Mouse (Mus musculus): Measurements from ENCODE around the gene Zc3h7b.

GRCm38 (mm10) chr15:81830530-81830929 lies 85.7 kb downstream of the Zc3h7b start:
- no peak for TF ChIP-seq CTCF (IDR thresholded peaks at IDR 0.05; ENCODE audit: borderline replicate concordance, insufficient read depth, low read depth, low read length)
- no peak for TF ChIP-seq POLR2A (IDR thresholded peaks at IDR 0.05; ENCODE audit: borderline replicate concordance, insufficient read depth, low read length)

Measured in cerebellum, adult 2 months (tissue).